8 mouse cellular contexts compared by ENCODE assay signal in the genomic region with DNA sequence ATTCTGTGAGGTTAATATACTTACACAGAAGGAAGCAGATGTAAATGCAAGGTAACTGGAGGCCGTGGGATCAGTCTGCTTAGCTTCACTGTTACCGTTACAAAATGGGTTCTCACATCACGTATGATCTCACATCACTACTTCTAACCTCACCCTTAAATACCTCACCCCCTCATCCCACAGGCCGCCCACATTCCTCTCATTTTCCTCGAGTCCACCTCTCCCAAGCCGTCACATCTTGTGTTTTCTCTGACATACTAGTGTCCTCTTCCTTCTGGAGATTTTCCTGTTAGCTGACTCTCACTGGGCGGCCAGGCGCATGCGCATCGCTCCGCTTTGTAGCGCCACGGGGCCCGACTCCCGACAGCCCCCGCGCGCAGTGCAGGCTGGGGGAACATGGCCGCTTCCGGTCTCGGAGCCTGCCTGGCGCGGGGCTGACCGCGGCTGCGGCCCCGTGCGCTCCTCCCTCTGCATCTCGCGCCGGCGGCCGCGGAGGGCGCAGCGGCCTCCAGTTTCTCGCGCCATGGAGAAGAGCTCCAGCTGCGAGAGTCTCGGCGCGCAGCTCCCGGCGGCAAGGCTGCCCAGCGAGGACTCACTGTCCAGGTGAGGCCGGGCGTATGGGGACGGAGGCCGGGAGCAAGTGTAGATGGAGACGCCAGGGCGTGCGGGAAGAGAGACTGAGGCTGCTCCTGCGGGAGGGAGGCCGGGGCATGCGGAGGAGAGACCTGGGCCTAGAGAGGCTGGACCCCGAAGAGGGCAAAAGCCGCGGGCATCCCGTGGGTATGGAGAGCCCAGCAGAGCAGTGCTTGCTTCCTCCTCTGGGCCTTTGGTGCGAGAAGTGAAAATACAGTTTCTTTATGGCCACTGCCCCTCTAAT. TPM values are rescaled to one million over a fixed set of nuclear protein-coding genes. Genes with fewer than 3 reads are reported as not detected.
DNase-seq lines count a peak whose midpoint lies in the region; ATAC-seq and TF ChIP-seq lines count a peak whose summit lies in the region.

No protein-coding gene starts in this region.

- peaks cover 15% of the 10 kb centered on the region for H3K4me1 ChIP-seq in G1E (ENCODE audit: insufficient read depth, low read depth, low read length)
- H3K4me1 ChIP-seq in forebrain, postnatal 0 days (ENCODE audit: insufficient read depth), result peaks cover 9% of the 10 kb centered on the region; the same call in 1 of the 2 replicates
- H3K4me1 ChIP-seq in lung, embryonic 16.5 days (replicated peaks; ENCODE audit: control insufficient read depth, insufficient read depth, low read length), result peaks cover 8% of the 10 kb centered on the region

- peak overlapping the region; percentile 98 for H3K4me3 ChIP-seq in G1E (ENCODE audit: low read depth, low read length)
- peak overlapping the region; percentile 78 for H3K4me3 ChIP-seq in forebrain, postnatal 0 days (ENCODE audit: low read depth, low read length)
- peak overlapping the region; percentile 87 for H3K4me3 ChIP-seq in lung, embryonic 16.5 days (ENCODE audit: low read length)

- WGBS in forebrain, postnatal 0 days, result under 1% methylated on average over 60 of the region's 60 CpGs
- WGBS in lung, embryonic 16.5 days, result under 1% methylated on average over 52 of the region's 60 CpGs

- peaks cover 3% of the 10 kb centered on the region; the same call in 1 of the 2 replicates for H3K9me3 ChIP-seq in G1E (replicated peaks)
- no peaks in the 10 kb centered on the region for H3K9me3 ChIP-seq in forebrain, postnatal 0 days (ENCODE audit: low read length)
- H3K9me3 ChIP-seq in lung, embryonic 16.5 days (ENCODE audit: control insufficient read depth, low read length), result no peaks in the 10 kb centered on the region

- H3K4me2 ChIP-seq in forebrain, postnatal 0 days (ENCODE audit: low read depth), result peak overlapping the region; percentile 69
- H3K4me2 ChIP-seq in lung, embryonic 16.5 days (ENCODE audit: low read depth, low read length), result peak overlapping the region; percentile 71

- ATAC-seq in G1E (ENCODE audit: extremely low read depth, insufficient number of reproducible peaks, low FRiP score, poor library complexity, severe bottlenecking), result peak; percentile 82
- peak; percentile 100 for ATAC-seq in forebrain, postnatal 0 days
- ATAC-seq in hematopoietic stem cell, adult 5-6 weeks (replicated peaks in 1 of 2; ENCODE audit: insufficient read depth in 1 of 2, low FRiP score in 2 of 2, low TSS enrichment in 1 of 2, low read depth in 1 of 2, poor library complexity in 2 of 2, severe bottlenecking in 2 of 2), result peak; percentile 94 to 95
- ATAC-seq in lung, embryonic 16.5 days (ENCODE audit: low read depth), result peak; percentile 99

- TF ChIP-seq CTCF in G1E (IDR thresholded peaks at IDR 0.05; ENCODE audit: low read depth, low read length), result no peak
- TF ChIP-seq CTCF in forebrain, postnatal 0 days (IDR thresholded peaks at IDR 0.05; ENCODE audit: low read depth), result peak; percentile 20

- peak overlapping the region; percentile 89 for H3K27ac ChIP-seq in forebrain, postnatal 0 days (ENCODE audit: low read depth, low read length)
- peak overlapping the region; percentile 94 for H3K27ac ChIP-seq in lung, embryonic 16.5 days (ENCODE audit: low read length)

- DNase-seq in G1E (ENCODE audit: low spot score), result peak; percentile 93
- DNase-seq in cerebellum, adult 18-20 months, result peak; percentile 95 to 99
- peak; percentile 97 for DNase-seq in forebrain, postnatal 0 days
- DNase-seq in layer of hippocampus, adult 9-10 months (ENCODE audit: low spot score), result peak; percentile 85
- peak; percentile 94 for DNase-seq in ovary, postnatal 10 days (ENCODE audit: low spot score)
- DNase-seq in thymus, postnatal 10 days (ENCODE audit: low spot score in 2 of 2), result peak; percentile 91 to 96

- no peaks in the 10 kb centered on the region for H3K27me3 ChIP-seq in G1E (ENCODE audit: insufficient read depth, low read length)
- H3K27me3 ChIP-seq in forebrain, postnatal 0 days (ENCODE audit: insufficient read depth, low read length), result no peaks in the 10 kb centered on the region
- no peaks in the 10 kb centered on the region for H3K27me3 ChIP-seq in lung, embryonic 16.5 days (ENCODE audit: control insufficient read depth, insufficient read depth, low read depth, low read length)

- H3K9ac ChIP-seq in forebrain, postnatal 0 days, result peak overlapping the region; percentile 90
- H3K9ac ChIP-seq in lung, embryonic 16.5 days (ENCODE audit: low read length), result peak overlapping the region; percentile 99

- H3K36me3 ChIP-seq in G1E (replicated peaks), result peaks cover 14% of the 10 kb centered on the region
- no peaks in the 10 kb centered on the region for H3K36me3 ChIP-seq in forebrain, postnatal 0 days (ENCODE audit: insufficient read depth)
- no peaks in the 10 kb centered on the region for H3K36me3 ChIP-seq in lung, embryonic 16.5 days (ENCODE audit: control insufficient read depth, insufficient read depth, low read length)

RNA-seq across cellular contexts. Expression of gene Mtmr2, which starts 0.8 kb away (rescaled TPM):
- total RNA-seq in G1E (2014; fragmentation: Nextera tagmentation), result 48.2 and 51.0 TPM in 2 replicates
- 60.9 and 72.1 TPM in 2 replicates for total RNA-seq in G1E (2017)
- polyA plus RNA-seq in G1E (2012), result 8.3 and 9.0 TPM in 2 replicates
- 44.2 and 50.3 TPM in 2 replicates for total RNA-seq in forebrain, postnatal 0 days (2014; rRNA removed)
- 44.2 and 53.5 TPM in 2 replicates for polyA plus RNA-seq in forebrain, postnatal 0 days (2015; fragmentation: Nextera tagmentation; extraction: Ambion mirVana)
- total RNA-seq in hematopoietic stem cell, adult 5-6 weeks (2017), result 75.2 and 95.7 TPM in 2 replicates
- 84.1 and 88.3 TPM in 2 replicates for polyA plus RNA-seq in lung, embryonic 16.5 days (2015; fragmentation: Nextera tagmentation; extraction: Ambion mirVana)

Comparison
In these comparisons a context has a peak if more than half of its experiments do, and no peak if none do; other contexts are left out.
1. Peak in every context shown above with its lines: DNase-seq, ATAC-seq, H3K4me3 ChIP-seq and H3K27ac ChIP-seq.